Mouse (Mus musculus) G1E (cell line): ENCODE data around the gene Sntb2.

ENCODE experiments used
- CTCF ChIP-seq: IDR thresholded peaks from 2 replicates; pipeline ENCODE4 v1.5.1; 2012; ENCODE audit warnings: low read depth, low read length, inconsistent platforms, mixed read lengths
- GATA1 ChIP-seq: IDR thresholded peaks from 2 replicates; pipeline ENCODE4 v1.6.1; 2012; ENCODE audit warnings: borderline replicate concordance, low read length, inconsistent platforms, mixed read lengths
- POLR2AphosphoS5 ChIP-seq: IDR thresholded peaks from 2 replicates; pipeline ENCODE4 v1.6.1; 2012; ENCODE audit warnings: low read depth, low read length, inconsistent platforms; ENCODE audit not compliant: insufficient replicate concordance
- TAL1 ChIP-seq: conservative IDR thresholded peaks from 2 replicates; pipeline ENCODE4 v1.6.1; 2012; ENCODE audit warnings: low read depth, low read length, inconsistent platforms, mixed read lengths

DNA sequence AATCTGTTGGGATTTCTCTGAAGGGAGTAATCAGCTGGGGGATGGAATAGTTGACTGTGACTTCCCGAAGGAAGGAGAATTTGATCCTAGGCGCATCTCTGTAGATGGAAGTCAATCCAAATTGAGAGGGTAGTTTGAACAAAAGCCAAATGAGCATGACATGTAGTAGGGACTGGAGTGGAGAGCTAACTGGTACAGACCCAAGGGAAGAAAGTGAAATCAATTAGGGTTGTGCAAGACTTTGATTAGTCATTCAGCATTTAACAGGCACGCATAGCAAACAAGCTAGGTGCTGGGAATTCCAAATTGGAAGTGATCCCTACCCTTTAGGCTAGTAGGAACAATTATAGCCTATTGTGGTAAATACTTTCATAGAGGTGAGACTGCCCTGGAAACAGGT, 6.3 kb downstream of the Sntb2 start:
- TF ChIP-seq CTCF, result no peak
- TF ChIP-seq GATA1, result no peak
- TF ChIP-seq POLR2AphosphoS5, result no peak
- no peak for TF ChIP-seq TAL1
